Mouse (Mus musculus) MEL (cell line): Measurements from ENCODE around the gene AF067063. TPM values are rescaled to one million over a fixed set of nuclear protein-coding genes. Genes with fewer than 3 reads are reported as not detected.
"Not testable (repeated sequence)": the region's sequence is repeated elsewhere in the genome, so short reads cannot be mapped to it uniquely, and the experiment has no call there.

Experiments
- DNase-seq: peaks from one replicate; pipeline ENCODE4 v3.0.0; 2011; ENCODE audit warnings: low read depth, low spot score
- H3K27ac ChIP-seq: 2 replicates; pipeline ENCODE4 v1.5.1; 2012; ENCODE audit warnings: low read depth, mild to moderate bottlenecking, control low read depth, low read length, moderate library complexity; ENCODE audit not compliant: control insufficient read depth
- H3K27me3 ChIP-seq, 2 experiments: fragments of 150-350 bp in 1 of 2; sonication (generic) in 1 of 2; 2 replicates each; pipeline ENCODE4 v1.6.1; 2012; ENCODE audit warnings: low read length in 2 of 2, mild to moderate bottlenecking in 2 of 2, improper control_type of control experiment in 1 of 2, moderate library complexity in 1 of 2; ENCODE audit not compliant: insufficient read depth in 2 of 2, control insufficient read depth in 1 of 2
- H3K36me3 ChIP-seq, 2 experiments: 2 replicates each; pipeline ENCODE4 v1.6.1; 2012 to 2014; ENCODE audit warnings: low read length in 2 of 2, improper control_type of control experiment in 1 of 2, inconsistent platforms in 1 of 2, mild to moderate bottlenecking in 1 of 2; ENCODE audit not compliant: insufficient read depth in 2 of 2, control insufficient read depth in 1 of 2
- H3K4me1 ChIP-seq, 2 experiments: fragments of 150-350 bp in 1 of 2; sonication (generic) in 1 of 2; 2 replicates each; pipeline ENCODE4 v1.6.1; 2012; ENCODE audit warnings: low read length in 2 of 2, improper control_type of control experiment in 1 of 2, mild to moderate bottlenecking in 1 of 2; ENCODE audit not compliant: insufficient read depth in 2 of 2, control insufficient read depth in 1 of 2
- H3K4me3 ChIP-seq, 2 experiments: fragments of 150-350 bp in 1 of 2; sonication (generic) in 1 of 2; 2 replicates each; pipeline ENCODE4 v1.5.1; 2012; ENCODE audit warnings: low read depth in 2 of 2, low read length in 2 of 2, mild to moderate bottlenecking in 2 of 2, moderate library complexity in 2 of 2, control low read depth in 1 of 2, improper control_type of control experiment in 1 of 2; ENCODE audit not compliant: control insufficient read depth in 1 of 2, insufficient read depth in 1 of 2
- H3K79me2 ChIP-seq: 2 replicates; pipeline ENCODE4 v1.6.1; 2012; ENCODE audit warnings: mild to moderate bottlenecking, low read length, moderate library complexity; ENCODE audit not compliant: control insufficient read depth, poor library complexity, insufficient read depth
- H3K9ac ChIP-seq: 2 replicates; pipeline ENCODE4 v1.6.1; 2012; ENCODE audit warnings: low read depth, mild to moderate bottlenecking, control low read depth, low read length, moderate library complexity; ENCODE audit not compliant: control insufficient read depth, poor library complexity, severe bottlenecking
- H3K9me3 ChIP-seq: fragments of 150-350 bp; sonication (generic); replicated peaks from 2 replicates; pipeline ENCODE4 v1.6.1; 2012; ENCODE audit warnings: mild to moderate bottlenecking, low read length, improper control_type of control experiment, moderate library complexity; ENCODE audit not compliant: insufficient read depth
- CTCF ChIP-seq, 3 experiments: IDR thresholded peaks in 2 of 3; conservative IDR thresholded peaks in 1 of 3; 2 replicates each; pipeline ENCODE4 v1.5.1; 2011 to 2012; ENCODE audit warnings: low read length in 3 of 3, low read depth in 2 of 3, mild to moderate bottlenecking in 2 of 3, improper control_type of control experiment in 1 of 3, inconsistent platforms in 1 of 3, mixed read lengths in 1 of 3, moderate library complexity in 1 of 3; ENCODE audit not compliant: control insufficient read depth in 1 of 3, insufficient read depth in 1 of 3, poor library complexity in 1 of 3, severe bottlenecking in 1 of 3
- polyA plus RNA-seq, 2 experiments: library from polyadenylated mRNA; stranded (reverse) in 1 of 2; unstranded in 1 of 2; fragments of >175 nt in 1 of 2; fragments of >200 nt in 1 of 2; gene quantifications; 2 replicates each; pipeline versions ENCODE4 v1.2.1 to v1.2.4; 2012; ENCODE audit warnings: low replicate concordance in 2 of 2, low read depth in 1 of 2; ENCODE audit not compliant: insufficient read length in 2 of 2, insufficient read depth in 1 of 2, missing spikeins in 1 of 2
- total RNA-seq: library from RNA; depleted of rRNA; stranded (reverse); fragments of 300-350 nt; gene quantifications from 2 replicates; pipeline ENCODE4 v1.2.3, GENCODE M21; 2012; rRNA removed

Gene AF067063
- total RNA-seq (not detected in 2 replicates), polyA plus RNA-seq (not detected)

DNA sequence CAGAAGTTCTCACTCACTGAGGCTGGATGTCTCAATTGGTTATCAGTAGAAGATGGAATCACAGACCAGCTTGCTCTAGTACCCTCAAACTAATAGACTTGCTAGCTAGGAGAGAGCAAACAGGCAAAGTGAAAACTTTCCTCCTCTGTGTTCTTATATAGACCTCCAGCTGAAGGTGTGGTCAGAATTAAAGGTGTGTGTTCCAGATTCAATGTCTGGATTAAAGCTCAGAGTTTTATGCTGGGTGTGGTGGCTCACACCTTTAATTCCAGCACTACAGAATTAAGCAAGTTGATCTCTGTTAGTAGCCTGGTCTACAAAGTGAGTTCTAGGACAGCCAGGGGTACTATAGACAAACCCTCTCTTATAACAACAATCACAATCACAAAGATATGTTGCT, at the start of gene AF067063:
AF067063 (minus strand) TSS at position 101 of the 400 bp plus-strand sequence.
- not testable (repeated sequence) for H3K9me3 ChIP-seq, H3K9ac ChIP-seq, H3K4me1 ChIP-seq, DNase-seq, H3K79me2 ChIP-seq, H3K27me3 ChIP-seq, H3K36me3 ChIP-seq, H3K27ac ChIP-seq, H3K4me3 ChIP-seq

DNA sequence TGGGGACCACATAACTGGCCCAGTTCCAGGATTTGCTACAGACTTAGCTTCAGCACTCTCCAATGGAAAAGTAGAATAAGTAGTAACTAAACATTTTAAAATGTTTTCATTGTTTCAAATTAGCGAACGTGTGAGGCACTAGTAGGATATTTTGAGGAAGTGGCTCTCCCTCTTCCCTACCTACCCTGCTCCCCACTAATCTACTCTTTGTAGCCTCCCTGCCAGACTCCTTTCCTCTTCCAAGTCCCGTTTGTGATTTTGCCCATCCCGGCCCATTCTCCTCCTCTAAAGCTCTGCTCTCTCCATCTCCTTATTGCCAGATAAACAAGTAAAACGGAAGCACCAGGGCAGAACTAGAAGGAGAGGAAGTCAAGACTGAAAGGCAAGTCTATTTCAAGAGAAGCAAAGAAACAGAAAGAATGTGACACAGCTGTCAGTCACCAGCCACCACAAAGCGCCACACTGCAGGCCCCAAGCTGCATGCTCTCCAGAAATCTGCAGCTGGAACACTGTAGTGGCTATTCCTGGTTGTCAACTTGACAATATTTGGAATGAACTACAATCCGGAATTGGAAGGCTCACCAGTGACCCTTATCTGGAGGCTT, 34.5 kb upstream of the AF067063 start:
- not testable (repeated sequence) for H3K9me3 ChIP-seq

DNA sequence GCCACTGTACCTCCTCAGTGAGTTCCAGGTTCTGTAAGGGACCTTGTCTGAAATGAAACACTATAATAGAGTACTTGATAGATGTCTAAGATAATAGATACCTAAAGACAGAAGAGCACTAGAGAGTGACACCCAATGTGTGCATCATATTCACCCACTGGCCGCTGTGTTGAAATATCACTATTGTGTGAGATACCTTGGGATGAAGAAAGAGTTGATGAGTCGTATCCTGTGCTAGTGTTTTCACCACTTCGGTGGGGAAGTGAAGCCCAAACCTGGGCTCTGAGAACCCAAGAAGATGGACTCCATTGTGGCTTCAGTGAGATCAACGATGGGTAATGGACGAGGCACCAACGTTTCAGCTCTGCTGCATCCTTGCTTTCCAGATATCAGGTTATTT, 32.4 kb upstream of the AF067063 start:
- H3K4me3 ChIP-seq, H3K9ac ChIP-seq, H3K4me1 ChIP-seq, DNase-seq, H3K27me3 ChIP-seq, H3K9me3 ChIP-seq, H3K36me3 ChIP-seq, H3K27ac ChIP-seq, H3K79me2 ChIP-seq: not testable (repeated sequence)

More for the DNA sequence above, 34.5 kb upstream of the AF067063 start:
- not testable (repeated sequence) for H3K4me1 ChIP-seq, H3K27ac ChIP-seq, H3K4me3 ChIP-seq, DNase-seq, H3K36me3 ChIP-seq, H3K79me2 ChIP-seq, H3K27me3 ChIP-seq, H3K9ac ChIP-seq

DNA sequence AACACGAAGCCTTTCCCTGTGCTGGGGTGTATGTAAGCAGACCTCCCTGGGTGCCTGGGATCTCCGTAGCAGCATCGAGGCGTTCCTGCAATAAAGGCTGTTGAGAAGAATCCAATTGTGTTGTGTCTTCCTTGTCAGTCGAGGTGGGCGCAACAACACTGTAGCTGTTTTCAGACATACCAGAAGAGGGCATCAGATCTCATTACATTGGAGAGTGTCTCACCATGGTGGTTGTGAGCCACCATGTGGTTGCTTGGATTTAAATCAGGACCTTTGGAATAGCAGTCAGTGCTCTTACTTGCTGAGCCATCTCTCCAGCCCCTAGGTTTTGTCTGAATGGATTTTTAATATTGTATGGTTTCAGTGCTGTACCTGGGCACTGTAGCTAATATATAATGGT, 10.0 kb upstream of the AF067063 start:
- not testable (repeated sequence) for H3K9ac ChIP-seq, H3K27me3 ChIP-seq, H3K4me3 ChIP-seq, H3K36me3 ChIP-seq
- TF ChIP-seq CTCF (IDR thresholded peaks at IDR 0.05 in 2 of 3, conservative IDR thresholded peaks at IDR 0.05 in 1 of 3; ENCODE audit: control insufficient read depth in 1 of 3, insufficient read depth in 1 of 3, low read depth in 2 of 3, low read length in 3 of 3, poor library complexity in 1 of 3, severe bottlenecking in 1 of 3), result peak in 1 of 3 experiments; percentile 29; a peak in 2 of 6 replicates
- TF ChIP-seq, all 39 proteins: peak for 1; not testable (repeated sequence) for 38
- H3K79me2 ChIP-seq, DNase-seq, H3K27ac ChIP-seq, H3K9me3 ChIP-seq, H3K4me1 ChIP-seq: not testable (repeated sequence)

DNA sequence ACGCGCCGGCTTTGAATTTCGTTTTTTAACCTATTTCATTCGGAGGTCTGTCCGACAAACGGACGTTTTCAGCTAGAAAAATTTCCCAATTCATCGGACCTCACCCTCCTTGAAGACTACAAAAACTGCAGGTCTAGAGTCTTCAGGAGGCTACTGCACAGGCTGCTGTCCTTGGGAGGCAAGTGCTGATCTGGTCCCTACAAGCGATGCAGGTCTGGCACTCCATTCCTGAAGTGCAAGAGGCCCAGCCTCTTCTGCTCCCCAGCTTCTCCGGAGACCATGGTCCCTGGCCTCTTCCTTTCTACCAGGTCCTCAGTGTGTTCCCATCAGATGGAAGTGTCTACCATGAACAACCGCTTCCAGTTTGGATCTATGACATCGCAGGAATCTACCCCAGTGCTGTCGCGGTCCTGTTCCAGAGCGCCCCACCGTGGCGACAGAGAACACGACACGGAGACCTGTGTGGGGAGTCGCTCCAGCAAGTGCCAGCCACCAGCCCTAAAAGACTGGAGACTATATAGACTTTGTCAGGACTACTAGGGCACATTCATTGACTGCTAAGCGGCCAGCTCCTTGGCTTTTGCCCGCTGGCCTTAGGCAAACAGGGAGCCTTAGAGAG, 7.8 kb upstream of the AF067063 start:
- H3K9ac ChIP-seq, DNase-seq: not testable (repeated sequence)

DNA sequence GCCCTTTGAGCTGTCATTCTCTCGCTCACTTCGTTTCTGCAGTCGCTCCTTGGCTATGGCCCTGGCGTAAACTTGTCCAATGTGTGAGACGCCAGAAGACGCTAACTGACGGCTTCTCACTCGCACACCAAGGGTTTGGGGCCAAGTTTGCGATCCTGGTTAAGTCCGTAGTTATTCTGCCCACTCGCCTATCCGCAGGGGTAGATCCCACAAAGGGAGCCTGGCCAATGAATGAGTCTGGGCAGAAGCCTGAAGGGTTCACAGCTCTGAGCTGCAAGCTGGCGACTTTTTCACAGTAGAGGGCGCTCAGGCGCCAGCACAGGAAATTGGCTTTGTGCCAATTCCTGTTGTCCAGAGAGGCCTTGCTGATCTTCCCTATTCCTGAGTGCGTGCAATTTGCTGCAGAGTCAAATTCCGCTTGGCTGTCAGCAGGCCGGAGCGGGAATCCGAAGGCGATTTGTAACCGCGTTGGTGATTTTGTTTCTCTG, 6.4 kb upstream of the AF067063 start:
- not testable (repeated sequence) for H3K4me3 ChIP-seq, H3K9ac ChIP-seq, H3K27me3 ChIP-seq

More for the DNA sequence above, 7.8 kb upstream of the AF067063 start:
- H3K27ac ChIP-seq, H3K27me3 ChIP-seq, H3K36me3 ChIP-seq, H3K4me1 ChIP-seq, H3K9me3 ChIP-seq, H3K79me2 ChIP-seq, H3K4me3 ChIP-seq: not testable (repeated sequence)

More for the DNA sequence above, 6.4 kb upstream of the AF067063 start:
- H3K27ac ChIP-seq, H3K36me3 ChIP-seq, DNase-seq, H3K79me2 ChIP-seq, H3K4me1 ChIP-seq, H3K9me3 ChIP-seq: not testable (repeated sequence)
